Mouse (Mus musculus) thymus, postnatal 14 days (tissue): Measurements from ENCODE around the gene Foxm1.

Source experiments
- DNase-seq: peaks from one replicate; pipeline ENCODE4 v3.0.0; 2021

The Foxm1 gene

DNA sequence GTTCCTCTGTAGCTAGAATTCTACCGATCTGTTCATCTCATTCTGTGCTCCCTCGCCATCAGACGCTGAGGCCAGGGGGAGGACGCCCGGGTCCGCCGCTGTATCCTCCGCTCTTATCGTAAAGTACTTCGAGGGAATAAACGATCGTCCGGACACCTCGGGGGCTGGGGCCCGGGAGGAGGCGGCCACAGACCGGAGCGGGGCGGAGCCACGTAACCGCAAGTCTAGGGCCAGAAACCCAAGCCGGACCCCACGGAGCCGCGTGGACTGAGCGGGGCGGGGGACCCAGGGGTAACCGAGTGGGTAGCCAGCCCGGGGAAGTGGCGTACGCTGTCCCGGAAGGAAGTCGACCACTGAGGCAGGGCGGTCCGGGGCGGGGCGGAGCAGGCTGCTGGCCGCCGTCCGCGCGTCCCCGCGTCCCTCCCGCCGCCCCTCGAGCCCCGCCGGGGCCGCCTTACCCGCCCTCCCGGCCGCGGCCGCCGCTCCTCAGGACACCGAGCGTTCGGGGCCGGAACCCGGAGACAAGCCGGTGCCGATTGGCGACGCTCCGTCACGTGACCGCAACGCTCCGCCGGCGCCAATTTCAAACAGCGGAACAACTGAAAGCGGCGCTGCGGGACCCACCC is at the start of gene Foxm1, which contains the start of gene Rhno1:
Gene Foxm1 (plus strand): TSS at position 587 of the 626 bp plus-strand sequence.
Gene Rhno1 (minus strand): TSS at position 531 of the 626 bp plus-strand sequence.
- peak; percentile 89 for DNase-seq

DNA sequence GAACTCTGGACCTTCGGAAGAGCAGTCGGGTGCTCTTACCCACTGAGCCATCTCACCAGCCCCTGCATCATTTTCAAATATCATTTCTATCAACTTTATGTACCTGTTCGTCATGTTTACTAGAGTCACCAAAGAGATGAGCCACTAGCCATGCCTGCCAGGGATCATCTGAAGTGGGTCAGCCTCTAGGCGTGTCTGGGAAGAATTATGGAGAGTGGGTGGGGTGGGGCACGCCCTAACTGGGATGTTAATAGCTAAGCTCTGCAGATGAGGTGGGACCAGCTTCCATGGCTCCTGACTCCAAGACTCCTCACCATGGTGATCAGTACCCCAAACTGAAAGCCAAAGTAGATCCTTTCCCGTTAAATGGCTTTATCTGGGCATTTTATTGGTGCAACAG is 48.0 kb upstream of the Foxm1 start:
- DNase-seq = no peak

DNA sequence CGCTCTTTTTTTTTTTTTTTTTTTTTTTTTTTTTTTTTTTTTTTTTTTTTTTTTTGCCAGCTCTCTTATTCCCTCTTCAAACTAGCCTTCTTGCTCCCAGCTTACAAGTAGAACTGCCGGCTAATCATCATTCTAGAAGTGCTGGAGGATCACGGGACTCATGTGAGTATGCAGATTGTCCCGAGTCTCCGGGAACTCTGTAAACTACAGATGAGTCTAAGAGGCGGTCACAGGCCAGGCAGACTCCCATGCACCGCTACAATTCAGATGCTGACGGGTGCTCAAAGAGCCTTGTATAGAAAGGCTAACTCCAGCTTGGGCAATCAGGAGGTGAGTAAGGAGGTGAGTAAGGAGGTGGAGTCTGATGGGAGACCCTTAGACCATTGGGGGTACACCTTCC is 47.2 kb upstream of the Foxm1 start:
- DNase-seq = no peak

DNA sequence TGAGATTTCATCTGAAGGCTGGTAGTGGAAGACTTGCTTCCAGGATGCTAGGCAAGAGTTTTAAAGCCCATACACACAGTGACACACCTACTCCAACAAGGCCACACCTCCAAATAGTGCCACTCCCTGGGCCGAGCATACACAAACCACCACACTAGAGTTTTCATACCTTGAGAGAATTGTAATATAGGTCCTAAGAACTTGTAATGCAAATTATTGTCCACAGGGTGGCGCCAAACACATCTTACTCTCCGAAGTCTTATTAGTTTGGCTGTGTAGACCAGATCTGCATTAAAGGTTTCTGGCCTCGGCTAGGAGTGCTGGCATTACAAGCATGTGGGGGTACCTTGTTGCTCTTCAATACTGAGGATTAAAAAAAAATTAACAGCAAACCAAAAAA is 44.5 kb upstream of the Foxm1 start:
- peak; percentile 49 for DNase-seq

DNA sequence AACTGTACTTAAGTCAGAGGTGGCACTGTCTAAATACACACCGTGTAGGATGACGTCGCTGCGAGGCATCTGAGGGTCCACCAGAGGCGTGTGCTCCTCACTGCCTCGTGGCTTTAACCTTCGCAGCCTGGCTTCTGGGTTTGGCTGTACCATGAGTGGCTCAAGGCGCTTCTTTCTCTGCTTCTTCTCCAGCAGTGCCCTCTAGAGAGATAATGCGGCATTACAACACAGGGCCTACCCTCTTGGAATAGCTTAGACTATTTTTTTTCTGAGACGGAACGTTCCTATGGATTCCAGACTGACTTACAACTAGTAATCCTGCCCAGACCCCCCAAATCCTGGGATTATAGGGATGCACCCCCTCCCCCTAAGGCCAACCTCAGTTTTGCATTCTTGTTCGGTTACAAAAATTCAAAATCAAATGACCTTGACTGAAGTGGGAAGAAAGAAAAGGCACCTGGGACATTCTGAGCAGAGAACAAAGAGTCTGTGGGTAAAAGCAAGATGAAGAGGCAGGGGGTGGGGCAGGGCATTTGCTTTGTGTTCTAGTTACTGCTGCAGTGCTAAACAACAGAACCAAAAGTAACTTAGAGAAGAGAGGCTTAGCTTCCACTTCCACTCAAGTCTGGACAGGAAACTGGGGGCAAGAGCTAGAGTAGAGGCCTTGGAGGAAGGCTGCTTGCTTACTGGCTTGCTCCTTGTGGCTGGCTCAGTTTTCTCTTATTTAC is 28.2 kb upstream of the Foxm1 start:
- peak; percentile 73 for DNase-seq

DNA sequence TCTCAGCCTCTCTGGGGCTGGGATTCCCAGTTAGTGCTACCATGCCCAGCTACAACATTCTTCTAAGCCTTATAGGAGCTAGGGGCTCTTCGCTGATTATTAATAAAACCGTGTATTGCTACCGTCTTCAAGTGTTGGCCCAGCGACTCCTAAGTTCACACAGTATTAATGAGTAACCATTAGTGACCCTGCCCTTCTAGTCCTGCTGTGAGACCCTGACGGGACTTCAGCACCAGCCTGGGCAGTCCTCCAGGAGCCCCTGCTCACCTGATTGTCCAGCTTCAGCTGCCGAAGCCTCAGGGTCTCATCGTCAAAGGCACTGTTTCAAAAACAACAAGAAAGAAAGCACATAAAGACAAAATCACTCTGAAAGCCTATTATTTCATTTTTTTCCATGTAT is 25.3 kb upstream of the Foxm1 start:
- DNase-seq = no peak

DNA sequence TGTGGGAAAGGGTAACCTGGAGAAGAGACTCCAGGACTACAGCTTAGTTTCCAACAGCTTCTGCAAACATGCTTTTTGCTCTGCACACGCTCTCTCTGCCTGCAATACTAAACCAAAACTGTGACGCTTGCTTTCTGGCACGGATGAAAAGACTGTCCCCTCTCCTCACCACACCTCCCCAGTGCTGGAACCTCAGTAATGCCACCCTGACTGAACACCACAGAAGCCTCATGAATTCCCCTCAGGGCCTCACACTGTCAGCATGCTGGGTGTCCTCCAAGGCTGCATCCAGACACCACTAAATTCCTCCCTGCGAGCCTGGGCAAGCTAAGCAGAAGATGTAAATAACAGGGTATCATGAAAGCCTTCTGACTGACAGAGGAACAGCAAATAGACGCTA is 23.9 kb upstream of the Foxm1 start:
- no peak for DNase-seq

DNA sequence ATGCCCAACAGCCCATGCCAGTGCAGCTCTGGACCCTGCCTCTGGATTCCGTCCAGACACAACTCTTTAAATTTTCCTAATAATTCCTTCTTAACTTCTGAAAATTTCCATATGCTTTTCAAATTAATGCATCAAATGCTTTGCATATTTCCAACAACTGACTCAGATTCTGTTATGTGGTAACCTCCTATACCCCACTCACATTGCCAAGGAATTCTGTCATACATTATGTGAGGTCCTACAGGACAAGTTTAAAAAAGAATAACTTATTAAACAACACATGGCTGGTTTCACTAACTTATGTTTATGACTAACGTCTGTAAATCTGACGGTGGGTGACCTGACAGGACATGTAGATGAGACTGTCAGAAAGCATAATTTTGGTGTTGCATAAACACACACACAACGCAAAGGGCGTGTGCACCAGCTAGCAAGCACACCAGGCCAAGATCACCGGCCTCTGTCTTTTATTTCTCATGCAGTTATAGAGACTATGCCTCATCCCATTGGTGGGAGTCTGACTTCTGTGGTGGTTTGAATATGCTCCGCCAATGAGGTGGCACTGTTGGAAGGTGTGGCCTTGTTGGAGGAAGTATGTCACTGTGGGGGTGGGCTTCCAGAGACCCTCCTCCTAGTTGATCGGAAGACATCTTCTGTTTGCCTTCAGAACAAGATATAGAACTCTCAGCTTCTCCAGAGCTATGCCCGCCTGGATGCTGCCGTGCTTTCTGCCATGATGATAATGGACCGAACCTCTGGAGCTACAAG is 20.6 kb upstream of the Foxm1 start:
- DNase-seq = no peak

DNA sequence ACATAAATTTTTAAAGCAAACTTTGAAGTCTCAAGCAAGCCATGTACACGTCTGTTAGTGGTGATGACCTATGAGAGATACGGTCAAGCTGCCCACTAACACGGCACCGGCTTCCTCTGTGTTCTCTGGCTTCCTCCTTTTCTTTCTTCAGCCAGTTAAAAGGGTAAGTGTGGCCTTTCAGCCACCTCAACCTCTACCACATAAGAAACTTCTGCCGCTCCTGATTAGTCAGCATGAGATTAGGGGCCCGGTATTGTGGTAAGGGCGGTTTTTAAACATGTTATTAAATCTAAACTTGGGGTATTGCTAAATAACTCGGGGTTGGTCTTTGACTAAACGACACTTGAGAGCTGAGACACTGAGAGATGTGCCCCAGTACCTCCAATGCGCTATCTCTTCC is 17.1 kb upstream of the Foxm1 start:
- no peak for DNase-seq

DNA sequence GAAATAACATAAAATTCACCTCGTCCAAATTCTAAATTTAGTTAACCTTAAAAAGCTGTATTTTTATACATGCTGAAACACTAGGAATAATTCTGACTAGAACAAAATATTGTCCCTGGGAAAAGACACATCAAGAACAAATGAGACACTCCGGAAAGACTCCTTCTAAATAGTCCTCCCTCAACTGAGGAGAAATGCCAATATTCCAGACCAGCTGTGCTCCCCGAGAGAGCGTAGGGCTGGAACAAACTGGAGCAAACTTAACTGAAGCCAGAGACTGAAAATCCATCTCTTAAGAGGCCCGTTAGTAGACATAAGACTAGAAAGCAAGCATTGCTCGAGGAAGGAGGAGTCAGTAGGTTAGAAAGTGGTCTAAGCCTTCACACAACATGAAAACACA is 16.0 kb upstream of the Foxm1 start:
- DNase-seq = no peak

DNA sequence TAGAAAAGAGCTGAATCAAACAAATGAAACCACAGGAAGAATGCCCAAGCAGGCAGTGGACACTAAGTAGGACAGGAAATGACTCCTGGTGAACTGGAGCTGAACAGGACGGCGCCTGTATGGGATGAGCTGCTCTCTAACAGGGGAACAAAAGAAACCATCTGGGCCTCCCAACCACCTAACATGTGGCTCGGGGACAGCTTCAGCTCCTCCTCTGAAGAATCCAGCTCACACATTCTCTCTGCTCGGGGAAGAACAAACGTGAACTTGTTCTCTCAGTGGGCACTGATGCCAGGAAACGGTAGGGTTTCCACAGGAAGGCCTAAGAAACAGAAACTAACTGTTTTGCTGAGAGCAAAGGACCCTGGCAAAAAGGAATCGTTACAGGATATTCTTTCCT is 13.1 kb upstream of the Foxm1 start:
- DNase-seq = no peak

DNA sequence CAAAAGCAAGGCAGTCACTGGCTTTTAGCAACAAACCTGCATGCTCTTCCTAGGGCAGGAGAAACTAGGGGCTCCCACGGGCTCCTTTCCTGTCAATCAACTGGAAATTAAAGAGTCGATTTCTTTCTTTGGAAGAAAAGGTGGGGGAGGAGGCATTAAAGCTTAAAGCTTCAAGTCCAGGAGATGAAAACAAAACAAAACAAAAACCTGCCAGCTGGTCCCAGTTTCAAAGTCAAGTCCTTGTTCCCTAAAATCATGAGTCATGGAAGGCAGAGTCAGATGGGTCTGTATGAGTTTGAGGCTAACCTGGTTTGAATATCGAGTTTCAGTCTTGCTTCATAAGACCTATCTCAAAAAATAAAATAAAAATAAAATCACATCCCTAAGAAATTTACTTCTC is 8.6 kb upstream of the Foxm1 start:
- no peak for DNase-seq

DNA sequence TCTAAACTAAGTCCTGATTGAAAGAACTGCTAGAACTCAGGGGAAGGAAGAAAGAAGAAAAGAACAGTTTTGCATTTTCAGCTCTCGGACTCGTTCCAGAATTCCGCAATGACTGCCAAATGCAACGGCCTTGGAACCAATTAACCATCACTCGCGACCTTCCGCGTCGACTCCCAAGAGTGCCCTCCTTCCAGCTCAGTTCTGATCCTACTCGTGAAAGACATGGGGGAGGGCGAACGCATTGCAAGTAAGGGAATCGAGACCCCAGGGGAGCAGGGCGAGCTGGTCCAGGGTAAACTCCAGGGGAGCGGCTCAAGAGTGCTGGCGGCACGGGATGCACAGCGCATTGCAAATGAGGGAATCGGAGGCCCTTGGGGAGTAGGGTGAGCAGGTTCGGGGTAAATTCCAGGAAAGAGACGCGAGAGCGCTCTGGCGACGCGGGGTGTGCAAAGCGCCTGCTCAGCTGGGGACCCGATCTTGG is 7.5 kb upstream of the Foxm1 start:
- no peak for DNase-seq

DNA sequence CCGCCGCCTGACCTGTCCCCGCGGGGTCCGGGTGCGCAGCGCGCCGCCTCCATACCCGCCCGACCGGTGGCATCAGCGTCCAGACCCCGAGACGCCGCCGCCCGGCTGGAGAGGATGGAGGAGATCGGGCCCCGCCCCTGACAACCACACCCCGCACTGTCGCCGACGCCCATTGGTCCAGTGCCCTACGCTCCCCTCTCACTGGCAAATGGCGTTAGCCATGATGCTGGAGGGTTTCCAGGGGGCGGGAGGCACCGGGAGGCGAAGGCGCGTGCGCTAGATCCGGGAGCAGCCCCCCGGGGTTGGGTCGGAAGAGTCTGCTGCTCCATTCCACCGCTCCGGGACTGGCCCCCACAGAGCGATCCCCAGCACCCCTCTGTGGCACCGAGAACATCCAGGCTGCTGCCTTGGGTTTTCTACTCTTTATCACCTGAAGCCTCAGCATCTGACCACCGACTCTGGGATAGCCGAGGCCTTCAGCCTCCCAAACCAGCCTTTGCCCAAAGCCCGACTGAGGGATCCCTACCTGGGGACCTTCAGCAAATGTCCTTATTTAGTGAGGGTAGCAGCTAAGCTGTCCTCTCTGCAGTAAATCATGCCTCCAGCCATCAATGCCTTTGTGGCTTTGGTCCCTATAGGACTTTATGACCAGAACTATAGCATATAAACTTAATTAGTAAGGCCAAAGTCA is 6.9 kb upstream of the Foxm1 start, which contains the start of gene Tulp3:
Gene Tulp3 (minus strand): TSS at position 126 of the 691 bp plus-strand sequence.
- DNase-seq = peak; percentile 92

DNA sequence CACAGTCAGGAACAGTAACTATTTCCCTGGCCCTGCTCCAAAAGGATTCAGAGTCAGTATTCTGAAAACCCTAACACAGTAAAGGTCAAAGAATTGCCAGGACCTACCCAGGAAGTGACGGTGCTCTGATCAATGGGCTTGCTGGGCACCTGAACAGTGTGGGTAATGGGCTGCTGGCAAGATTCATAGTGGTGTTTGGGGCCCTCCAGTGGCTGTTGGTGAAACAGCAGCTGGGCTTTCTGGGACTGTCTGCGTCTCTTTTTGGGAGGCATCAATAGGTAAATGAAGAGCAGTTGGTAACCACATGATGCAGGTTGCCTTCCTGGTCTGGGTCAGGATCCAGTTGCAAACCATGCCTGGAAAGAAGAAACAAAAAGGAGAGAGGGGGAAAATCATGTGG is 3.8 kb upstream of the Foxm1 start:
- peak; percentile 74 for DNase-seq

DNA sequence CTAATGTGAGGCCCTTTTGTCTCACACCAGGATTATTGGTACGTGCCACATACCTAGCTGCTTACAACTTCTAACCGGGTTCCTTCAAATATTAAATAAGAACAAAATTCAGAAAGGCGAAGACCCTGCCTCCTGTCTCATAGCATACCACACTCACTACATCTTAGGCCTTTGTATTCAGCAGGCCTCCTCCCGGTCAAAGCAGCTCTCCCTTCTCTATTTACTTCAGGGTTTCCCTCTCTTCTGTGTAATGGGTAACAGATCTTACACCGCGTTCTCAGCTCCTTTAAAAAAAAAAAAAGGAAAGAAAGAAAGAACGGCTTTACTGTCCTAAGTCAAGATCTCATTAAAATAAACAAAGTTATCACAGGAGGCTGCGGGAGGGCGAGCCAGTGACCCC is 866 bp upstream of the Foxm1 start:
- DNase-seq = no peak

DNA sequence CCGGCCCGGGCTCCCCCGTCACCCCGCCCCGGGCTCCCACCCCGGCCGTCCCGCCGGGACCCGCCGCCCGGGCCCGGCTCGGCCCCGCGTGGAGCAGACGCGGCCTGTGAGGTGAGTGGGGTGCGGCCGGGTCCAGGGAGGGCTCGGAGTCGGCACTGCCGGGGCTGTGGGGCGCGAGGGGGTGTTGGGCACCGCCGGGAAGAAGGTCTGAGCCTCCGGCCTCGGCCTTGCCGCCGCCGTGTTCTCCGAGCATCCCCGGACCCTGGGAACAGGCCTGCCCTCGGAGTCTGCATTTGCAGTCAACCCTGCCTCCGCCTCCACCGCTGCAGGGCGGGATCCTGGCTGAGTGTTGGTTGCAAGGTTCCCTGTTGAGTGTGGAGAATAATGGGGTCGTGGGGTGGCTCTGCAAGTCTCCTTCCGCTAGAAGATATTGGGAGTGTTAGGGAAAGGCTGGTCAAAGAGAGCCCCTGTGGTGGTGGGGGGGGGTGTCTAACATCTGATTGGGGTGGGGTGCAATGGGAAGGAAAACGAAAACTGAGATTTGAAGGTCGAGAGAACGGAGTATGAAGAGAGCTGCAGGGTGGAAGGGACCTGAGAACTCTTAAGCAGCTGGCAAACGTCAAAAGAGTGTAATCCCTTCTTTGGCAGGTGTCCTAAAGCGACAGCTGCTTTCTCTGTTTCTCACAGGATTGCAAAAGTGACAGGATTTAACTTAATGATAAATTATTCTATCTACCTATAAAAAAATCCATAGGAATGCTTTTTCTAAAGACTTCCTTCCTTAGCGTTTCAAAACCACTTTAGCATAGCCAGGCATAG is 449 bp downstream of the Foxm1 start:
- no peak for DNase-seq

DNA sequence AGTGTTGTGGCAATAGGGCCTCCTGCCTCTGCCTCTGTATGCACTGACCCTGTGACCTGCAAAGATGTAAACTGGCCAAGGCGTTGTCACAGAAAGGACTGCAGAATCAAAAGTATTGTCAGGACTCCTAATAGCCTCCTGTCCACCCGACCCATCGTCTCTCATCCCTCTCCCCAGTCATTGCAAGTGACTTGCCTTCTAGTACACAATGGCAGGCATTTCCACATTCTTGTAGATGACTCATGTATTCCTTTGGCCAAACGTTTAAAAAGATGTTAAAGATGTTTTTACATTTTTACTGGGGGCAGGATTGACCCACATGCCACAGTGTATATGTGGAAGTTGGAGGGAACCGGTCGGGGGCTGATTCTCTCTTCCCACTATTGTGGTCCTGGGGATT is 2.0 kb downstream of the Foxm1 start:
- DNase-seq = no peak

DNA sequence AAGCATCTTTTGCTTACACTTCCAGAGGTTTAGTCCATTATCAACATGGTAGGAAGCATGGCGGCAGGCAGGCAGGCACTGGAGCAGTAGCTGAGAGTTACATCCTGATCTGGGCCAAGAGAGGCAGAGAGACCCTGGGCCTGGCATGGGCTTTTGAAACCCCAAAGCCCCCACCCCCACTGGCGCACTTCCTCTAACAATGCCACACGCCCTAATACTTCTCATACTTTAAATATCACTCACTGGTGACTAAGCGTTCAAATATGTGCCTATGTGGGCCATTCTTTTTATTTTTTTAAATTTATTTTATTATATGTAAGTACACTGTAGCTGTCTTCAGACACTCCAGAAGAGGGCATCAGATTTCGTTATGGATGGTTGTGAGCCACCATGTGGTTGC is 3.7 kb downstream of the Foxm1 start:
- DNase-seq = no peak

DNA sequence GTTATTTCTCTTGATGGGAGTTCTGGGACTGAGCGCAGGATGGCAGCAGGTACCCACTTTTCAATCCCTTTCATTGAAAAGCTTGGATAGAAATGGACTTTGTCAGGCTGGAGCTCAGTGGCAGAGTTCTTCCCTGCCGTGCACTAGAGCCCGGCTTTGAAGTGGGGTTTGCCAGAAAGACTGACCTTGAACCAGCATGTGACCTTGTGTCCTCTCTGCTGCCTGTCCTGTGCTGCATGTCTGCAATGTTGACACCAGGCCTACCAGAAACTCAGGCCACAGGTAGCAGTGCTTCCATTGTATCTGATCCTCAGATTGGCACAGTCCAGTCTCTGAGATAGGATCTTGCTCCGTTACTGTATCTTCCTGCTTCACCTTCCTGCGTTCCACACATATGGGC is 7.3 kb downstream of the Foxm1 start:
- no peak for DNase-seq

DNA sequence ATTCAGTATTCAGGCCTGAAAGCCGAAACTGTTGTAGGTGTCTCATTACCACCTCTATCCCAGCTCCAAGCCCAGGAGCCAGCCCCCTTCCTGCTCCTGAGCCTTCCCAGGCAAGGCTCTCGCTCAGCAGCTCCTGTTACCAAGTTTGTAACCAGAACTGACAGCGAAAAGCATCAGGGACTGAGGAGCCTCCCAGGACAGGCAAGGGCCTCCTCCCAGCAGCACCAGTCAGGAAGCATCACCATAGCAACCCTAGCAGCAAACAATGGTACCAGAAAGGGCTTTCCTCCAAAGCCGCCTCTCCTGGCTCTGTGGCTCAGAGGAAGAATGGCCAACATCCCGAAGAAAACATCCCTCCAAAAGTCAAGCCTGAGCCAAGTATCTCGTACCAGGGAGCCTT is 12.4 kb downstream of the Foxm1 start, which contains the start of the genes Tex52 and Gm44596:
Gene Tex52 (plus strand): TSS at position 265 of the 400 bp plus-strand sequence.
Gene Gm44596 (plus strand): TSS at position 312 of the 400 bp plus-strand sequence.
- no peak for DNase-seq
